Mouse (Mus musculus): ENCODE results near the gene Gypa.
A peak's percentile ranks its signal among the peaks of the same experiment; 100 is the strongest.

Gypa gene

GRCm38 (mm10) chr8:80493523-80494345, at the start of gene Gypa:
Gene Gypa, plus strand, starts transcription at chr8:80493781.
- DNase-seq (ENCODE audit: low read depth, low spot score): no peak

GRCm38 (mm10) chr8:80444534-80445072, 49.0 kb upstream of the Gypa start:
- DNase-seq (ENCODE audit: low read depth, low spot score): no peak

- DNase-seq (ENCODE audit: low read depth, low spot score): no peak
These were observed 46.4 kb upstream of the Gypa start for GRCm38 (mm10) chr8:80447217-80447616.

- DNase-seq (ENCODE audit: low read depth, low spot score): no peak
These were observed 41.5 kb upstream of the Gypa start for GRCm38 (mm10) chr8:80451938-80452690.

- no peak for DNase-seq (ENCODE audit: low read depth, low spot score)
These were observed 30.1 kb upstream of the Gypa start for GRCm38 (mm10) chr8:80463450-80463917.

- peak; percentile 8 for DNase-seq (ENCODE audit: low read depth, low spot score)
These were observed 18.6 kb upstream of the Gypa start for GRCm38 (mm10) chr8:80474971-80475370.

GRCm38 (mm10) chr8:80478156-80478555, 15.4 kb upstream of the Gypa start:
- DNase-seq (ENCODE audit: low read depth, low spot score): no peak

GRCm38 (mm10) chr8:80479129-80479528, 14.5 kb upstream of the Gypa start:
- DNase-seq (ENCODE audit: low read depth, low spot score): no peak

- no peak for DNase-seq (ENCODE audit: low read depth, low spot score)
These were observed 11.4 kb upstream of the Gypa start for GRCm38 (mm10) chr8:80482173-80482572.

- DNase-seq (ENCODE audit: low read depth, low spot score): peak; percentile 10
These were observed 10.5 kb upstream of the Gypa start for GRCm38 (mm10) chr8:80482822-80483774.

GRCm38 (mm10) chr8:80491562-80491961, 2.0 kb upstream of the Gypa start:
- DNase-seq (ENCODE audit: low read depth, low spot score): no peak

GRCm38 (mm10) chr8:80492987-80493441, 567 bp upstream of the Gypa start:
- peak; percentile 65 for DNase-seq (ENCODE audit: low read depth, low spot score)

GRCm38 (mm10) chr8:80494346-80494660, 722 bp downstream of the Gypa start:
- no peak for DNase-seq (ENCODE audit: low read depth, low spot score)

GRCm38 (mm10) chr8:80494819-80495218, 1.2 kb downstream of the Gypa start:
- no peak for DNase-seq (ENCODE audit: low read depth, low spot score)

GRCm38 (mm10) chr8:80495527-80495926, 1.9 kb downstream of the Gypa start:
- DNase-seq (ENCODE audit: low read depth, low spot score): no peak

GRCm38 (mm10) chr8:80497323-80497722, 3.7 kb downstream of the Gypa start:
- no peak for DNase-seq (ENCODE audit: low read depth, low spot score)

GRCm38 (mm10) chr8:80500244-80500643, 6.7 kb downstream of the Gypa start:
- no peak for DNase-seq (ENCODE audit: low read depth, low spot score)

GRCm38 (mm10) chr8:80500773-80501172, 7.2 kb downstream of the Gypa start:
- no peak for DNase-seq (ENCODE audit: low read depth, low spot score)

GRCm38 (mm10) chr8:80501283-80501682, 7.7 kb downstream of the Gypa start:
- DNase-seq (ENCODE audit: low read depth, low spot score): no peak

GRCm38 (mm10) chr8:80526382-80527355, 33.1 kb downstream of the Gypa start:
- DNase-seq (ENCODE audit: low read depth, low spot score): no peak
